ENCODE assay signal across 8 mouse cellular contexts in the genomic region with DNA sequence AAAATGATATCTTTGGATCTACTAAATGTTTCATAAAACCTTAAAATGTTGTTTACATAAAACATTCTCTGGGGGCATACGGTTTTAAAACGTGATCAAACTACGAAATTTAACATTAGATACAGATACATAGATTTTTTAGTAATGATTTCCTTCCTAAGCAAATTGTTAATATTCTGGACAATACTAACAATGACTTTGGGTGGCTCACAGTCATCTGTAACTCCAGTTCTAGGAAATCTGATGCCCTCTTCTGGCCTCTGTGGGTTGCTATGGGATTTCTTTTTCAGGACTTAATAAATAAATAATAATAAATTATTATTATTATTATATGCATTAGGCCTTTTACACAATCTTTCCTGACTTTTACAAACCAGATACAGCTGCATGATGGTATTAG. TPM values are rescaled to one million over a fixed set of nuclear protein-coding genes. Genes with fewer than 3 reads are reported as not detected.
DNase-seq lines count a peak whose midpoint lies in the region; ATAC-seq and TF ChIP-seq lines count a peak whose summit lies in the region.

No protein-coding gene starts in this region.

- H3K4me2 ChIP-seq in forebrain, postnatal 0 days (ENCODE audit: low read depth): peak overlapping the region; percentile 52
- H3K4me2 ChIP-seq in midbrain, embryonic 16.5 days (ENCODE audit: low read length): peak overlapping the region; percentile 43; the same call in 1 of the 2 replicates

- 0 out of 2 replicates have a peak overlapping the region, but pooled peaks have one; percentile 94 for H3K27ac ChIP-seq in forebrain, postnatal 0 days (ENCODE audit: low read depth, low read length)
- no peak overlapping the region for H3K27ac ChIP-seq in limb, embryonic 10.5 days
- H3K27ac ChIP-seq in midbrain, embryonic 16.5 days (ENCODE audit: low read length): no peak overlapping the region; the same call in 1 of the 2 replicates

- peaks cover 79% of the 10 kb centered on the region for H3K27me3 ChIP-seq in megakaryocyte, embryonic 14.5 days (replicated peaks)
- H3K27me3 ChIP-seq in forebrain, postnatal 0 days (ENCODE audit: insufficient read depth, low read length): no peaks in the 10 kb centered on the region
- 0 out of 2 replicates have a peak, but pooled peaks cover 4% of the 10 kb centered on the region for H3K27me3 ChIP-seq in limb, embryonic 10.5 days (ENCODE audit: low read depth, poor library complexity, severe bottlenecking)
- no peaks in the 10 kb centered on the region for H3K27me3 ChIP-seq in midbrain, embryonic 16.5 days (ENCODE audit: control insufficient read depth, insufficient read depth, low read depth, low read length)

- 17% methylated on average over 3 of the region's 3 CpGs for WGBS in forebrain, postnatal 0 days
- WGBS in limb, embryonic 10.5 days: 23% methylated on average over 3 of the region's 3 CpGs
- WGBS in midbrain, embryonic 16.5 days: 18% methylated on average over 3 of the region's 3 CpGs

- peak; percentile 23 for DNase-seq in forebrain, postnatal 0 days
- DNase-seq in limb, embryonic 10.5 days (ENCODE audit: low spot score): no peak
- no peak for DNase-seq in thymus, adult 18-20 months
- no peak for DNase-seq in layer of hippocampus, postnatal 25 days (ENCODE audit: extremely low spot score in 1 of 2, low spot score in 1 of 2)
- DNase-seq in thymus, postnatal 4 days: no peak

- no peak overlapping the region for H3K9ac ChIP-seq in forebrain, postnatal 0 days
- no peak overlapping the region; the same call in 1 of the 2 replicates for H3K9ac ChIP-seq in midbrain, embryonic 16.5 days (ENCODE audit: low read depth, low read length)

- H3K4me1 ChIP-seq in megakaryocyte, embryonic 14.5 days: peaks cover 22% of the 10 kb centered on the region
- no peaks in the 10 kb centered on the region for H3K4me1 ChIP-seq in forebrain, postnatal 0 days (ENCODE audit: insufficient read depth)
- H3K4me1 ChIP-seq in limb, embryonic 10.5 days: no peaks in the 10 kb centered on the region
- H3K4me1 ChIP-seq in midbrain, embryonic 16.5 days (ENCODE audit: control insufficient read depth, insufficient read depth, low read length): peaks cover 5% of the 10 kb centered on the region

- peaks cover 21% of the 10 kb centered on the region for H3K9me3 ChIP-seq in megakaryocyte, embryonic 14.5 days
- no peaks in the 10 kb centered on the region for H3K9me3 ChIP-seq in forebrain, postnatal 0 days (ENCODE audit: low read length)
- no peaks in the 10 kb centered on the region for H3K9me3 ChIP-seq in limb, embryonic 10.5 days (replicated peaks)
- no peaks in the 10 kb centered on the region for H3K9me3 ChIP-seq in midbrain, embryonic 16.5 days (replicated peaks; ENCODE audit: control insufficient read depth, low read length, poor library complexity, severe bottlenecking)

- ATAC-seq in megakaryocyte, adult 5-6 weeks (ENCODE audit: poor library complexity, severe bottlenecking): no peak
- ATAC-seq in forebrain, postnatal 0 days: no peak
- no peak for ATAC-seq in midbrain, embryonic 16.5 days

- H3K36me3 ChIP-seq in megakaryocyte, embryonic 14.5 days (replicated peaks; ENCODE audit: low read length): no peaks in the 10 kb centered on the region
- H3K36me3 ChIP-seq in forebrain, postnatal 0 days (ENCODE audit: insufficient read depth): no peaks in the 10 kb centered on the region
- no peaks in the 10 kb centered on the region for H3K36me3 ChIP-seq in limb, embryonic 10.5 days
- no peaks in the 10 kb centered on the region for H3K36me3 ChIP-seq in midbrain, embryonic 16.5 days (ENCODE audit: control insufficient read depth, insufficient read depth, low read length)

- peak; percentile 32 for TF ChIP-seq CTCF in forebrain, postnatal 0 days (IDR thresholded peaks at IDR 0.05; ENCODE audit: low read depth)

- peak overlapping the region; percentile 95 for H3K4me3 ChIP-seq in megakaryocyte, embryonic 14.5 days (replicated peaks)
- peak overlapping the region; percentile 48 for H3K4me3 ChIP-seq in forebrain, postnatal 0 days (ENCODE audit: low read depth, low read length)
- H3K4me3 ChIP-seq in limb, embryonic 10.5 days: peak overlapping the region; percentile 68
- peak overlapping the region; percentile 74 for H3K4me3 ChIP-seq in midbrain, embryonic 16.5 days (ENCODE audit: low read depth, low read length)

RNA-seq across cellular contexts. Expression of a gene that starts 30.9 kb away (rescaled TPM):
- not detected in 2 replicates for polyA plus RNA-seq in megakaryocyte, embryonic 14.5 days (2012; ENCODE audit: insufficient read depth, low replicate concordance)
- total RNA-seq in megakaryocyte, adult 5-6 weeks (2015): not detected in 2 replicates
- not detected in 2 replicates for total RNA-seq in megakaryocyte, adult 5-6 weeks (2017)
- total RNA-seq in forebrain, postnatal 0 days (2014; rRNA removed): 1.5 and 2.3 TPM in 2 replicates
- polyA plus RNA-seq in forebrain, postnatal 0 days (2015; fragmentation: Nextera tagmentation; extraction: Ambion mirVana): 0.75 and 1.3 TPM in 2 replicates
- 0.05 and 0.13 TPM in 2 replicates for polyA plus RNA-seq in limb, embryonic 10.5 days (2016; fragmentation: Nextera tagmentation; extraction: Ambion mirVana)
- 0.21 and 0.46 TPM in 2 replicates for polyA plus RNA-seq in midbrain, embryonic 16.5 days (2015; fragmentation: Nextera tagmentation; extraction: Ambion mirVana)
- total RNA-seq in layer of hippocampus, postnatal 25 days (2021): 1 to 10 TPM; 1.2 to 2.8 TPM

RNA-seq across cellular contexts. Expression of a gene that starts 44.9 kb away (rescaled TPM):
- not detected in 2 replicates for polyA plus RNA-seq in megakaryocyte, embryonic 14.5 days (2012; ENCODE audit: insufficient read depth, low replicate concordance)
- not detected in 2 replicates for total RNA-seq in megakaryocyte, adult 5-6 weeks (2015)
- total RNA-seq in megakaryocyte, adult 5-6 weeks (2017): not detected in 2 replicates
- 85.9 and 91.3 TPM in 2 replicates for total RNA-seq in forebrain, postnatal 0 days (2014; rRNA removed)
- polyA plus RNA-seq in forebrain, postnatal 0 days (2015; fragmentation: Nextera tagmentation; extraction: Ambion mirVana): 17.4 and 27.3 TPM in 2 replicates
- polyA plus RNA-seq in limb, embryonic 10.5 days (2016; fragmentation: Nextera tagmentation; extraction: Ambion mirVana): 0.10 and 0.23 TPM in 2 replicates
- 39.5 and 43.0 TPM in 2 replicates for polyA plus RNA-seq in midbrain, embryonic 16.5 days (2015; fragmentation: Nextera tagmentation; extraction: Ambion mirVana)
- 100 to 1,000 TPM; 440 to 506 TPM for total RNA-seq in layer of hippocampus, postnatal 25 days (2021)

Comparison
In these comparisons a context has a peak if more than half of its experiments do, and no peak if none do; other contexts are left out.
1. RNA of a gene that starts 44.9 kb away (polyA plus RNA-seq): 39.5 to 43.0 TPM in midbrain, embryonic 16.5 days and 17.4 to 27.3 TPM in forebrain, postnatal 0 days; 0.10 to 0.23 TPM in limb, embryonic 10.5 days and not detected in megakaryocyte, embryonic 14.5 days; every median in the first group is over 10 times any median in the second.
2. Peak in every context shown above with its lines, with median percentiles within 50 percentile points of each other: H3K4me3 ChIP-seq.